Mouse (Mus musculus) heart, embryonic 14.5 days (tissue): ENCODE results near the gene Rps6ka1. TPM values are rescaled to one million over a fixed set of nuclear protein-coding genes. Genes with fewer than 3 reads are reported as not detected.
"Not testable (repeated sequence)": the region's sequence is repeated elsewhere in the genome, so short reads cannot be mapped to it uniquely, and the experiment has no call there.

ENCODE experiments used
- ATAC-seq: fragments of 200-750 bp; cut with Nextera tagmentation; 2 replicates; pipeline ENCODE4 v1.8.0; 2017; ENCODE audit warnings: low read depth, moderate TSS enrichment; ENCODE audit not compliant: insufficient number of reproducible peaks, insufficient read depth, low FRiP score
- H3K27ac ChIP-seq, 2 experiments: fragments of 200-500 bp in 1 of 2; fragments of 300-500 bp in 1 of 2; sonication (generic) in 1 of 2; replicated peaks in 1 of 2; 2 replicates each; pipeline ENCODE4 v1.5.1; 2012 to 2014; ENCODE audit warnings: low read depth in 2 of 2, low read length in 2 of 2, control low read depth in 1 of 2, mild to moderate bottlenecking in 1 of 2, mixed read lengths in 1 of 2; ENCODE audit not compliant: control insufficient read depth in 1 of 2, insufficient read depth in 1 of 2
- H3K27me3 ChIP-seq: fragments of 300-500 bp; sonication (generic); 2 replicates; pipeline ENCODE4 v1.6.1; 2014; ENCODE audit warnings: mild to moderate bottlenecking, low read length, control low read depth; ENCODE audit not compliant: control insufficient read depth, insufficient read depth
- H3K36me3 ChIP-seq: fragments of 300-500 bp; sonication (generic); 2 replicates; pipeline ENCODE4 v1.6.1; 2014; ENCODE audit warnings: mild to moderate bottlenecking, control low read depth, low read length, mixed read lengths; ENCODE audit not compliant: control insufficient read depth, insufficient read depth
- H3K4me1 ChIP-seq, 2 experiments: fragments of 200-500 bp in 1 of 2; fragments of 300-500 bp in 1 of 2; sonication (generic) in 1 of 2; 2 replicates each; pipeline ENCODE4 v1.6.1; 2012 to 2014; ENCODE audit warnings: low read length in 2 of 2, control low read depth in 1 of 2, mixed read lengths in 1 of 2; ENCODE audit not compliant: control insufficient read depth in 2 of 2, insufficient read depth in 2 of 2
- H3K4me2 ChIP-seq: fragments of 300-500 bp; sonication (generic); 2 replicates; pipeline ENCODE4 v1.6.1; 2014; ENCODE audit warnings: mild to moderate bottlenecking, low read length
- H3K4me3 ChIP-seq, 2 experiments: fragments of 200-500 bp in 1 of 2; fragments of 300-500 bp in 1 of 2; sonication (generic) in 1 of 2; 2 replicates each; pipeline ENCODE4 v1.5.1; 2012 to 2014; ENCODE audit warnings: low read length in 2 of 2, mild to moderate bottlenecking in 2 of 2, control low read depth in 1 of 2, low read depth in 1 of 2, moderate library complexity in 1 of 2; ENCODE audit not compliant: control insufficient read depth in 1 of 2, insufficient read depth in 1 of 2
- H3K9ac ChIP-seq: fragments of 300-500 bp; sonication (generic); 2 replicates; pipeline ENCODE4 v1.6.1; 2014; ENCODE audit warnings: mild to moderate bottlenecking, low read length
- H3K9me3 ChIP-seq: fragments of 300-500 bp; sonication (generic); 2 replicates; pipeline ENCODE4 v1.6.1; 2016; ENCODE audit warnings: low read length, control low read depth; ENCODE audit not compliant: control insufficient read depth
- WGBS: fragments of 180-500 bp; shearing (Covaris S2); extraction: QIAGEN DNeasy Blood & Tissue Kit; methylation state at CpG from one replicate; pipeline ENCODE4 v1.1.7; 2014; 5-methylcytosine and 5-hydroxymethylcytosine counted together
- polyA plus RNA-seq: library from polyadenylated mRNA; unstranded; fragments of >200 nt; fragmentation: Nextera tagmentation; extraction: Ambion mirVana; gene quantifications from 2 replicates; pipeline ENCODE4 v1.2.1, GENCODE M21; 2014

The Rps6ka1 gene
- polyA plus RNA-seq, 1 experiment from 2014 or later, result 15.9 TPM

DNA sequence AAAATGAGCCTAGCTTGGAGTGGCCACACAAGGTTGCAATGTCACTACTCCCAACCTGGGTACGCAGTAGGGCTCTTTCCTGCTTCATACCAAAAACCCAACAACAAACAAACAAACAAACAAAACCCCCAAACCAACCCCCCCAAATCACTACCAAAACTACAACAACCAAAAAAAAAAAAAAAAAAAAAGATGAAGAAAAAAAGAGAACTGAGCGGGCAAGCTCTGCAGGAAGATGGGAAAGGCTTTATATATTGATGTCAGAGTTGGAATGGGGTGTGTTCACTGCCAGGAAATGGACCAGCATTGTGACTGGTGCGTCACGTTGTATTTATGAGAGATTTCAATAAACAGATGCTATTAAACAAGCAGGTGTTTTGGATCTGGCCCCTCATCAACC, 33.0 kb downstream of the Rps6ka1 start:
- Histone ChIP-seq H3K4me1 (no peaks in the 10 kb centered on the region), H3K27me3 (no peaks in the 10 kb centered on the region), H3K27ac (no peak overlapping the region), H3K4me3 (no peak overlapping the region), H3K9ac (no peak overlapping the region), H3K4me2 (no peak overlapping the region), H3K36me3 (peaks cover 24% of the 10 kb centered on the region), H3K9me3 (no peaks in the 10 kb centered on the region)
- ATAC-seq, result no peak
- WGBS, result 91% methylated on average over 4 of the region's 4 CpGs

DNA sequence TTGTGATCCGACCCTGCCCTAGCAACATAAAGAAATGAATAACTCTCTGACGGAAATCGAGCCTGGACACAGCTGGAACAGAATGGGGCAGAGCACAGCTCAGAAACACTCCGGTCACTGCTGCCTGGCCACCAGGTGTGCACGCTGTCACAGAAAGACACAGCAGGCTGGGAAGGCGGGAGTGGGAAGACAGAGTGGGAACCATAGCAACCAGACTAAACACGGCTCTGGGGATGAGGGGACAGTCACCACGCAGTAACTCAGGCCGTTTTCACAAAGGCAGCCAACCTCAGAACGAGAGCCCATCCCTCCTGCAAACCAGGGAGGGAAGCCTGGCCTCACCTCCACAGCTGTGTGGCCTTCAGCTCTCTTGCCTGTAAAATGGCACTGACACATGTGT, 34.0 kb downstream of the Rps6ka1 start:
- H3K36me3 ChIP-seq, result peaks cover 17% of the 10 kb centered on the region; the same call in 1 of the 2 replicates
- no peak overlapping the region for H3K9ac ChIP-seq
- no peak for ATAC-seq
- H3K27ac ChIP-seq, result no peak overlapping the region
- 55% methylated on average over 10 of the region's 10 CpGs for WGBS
- H3K27me3 ChIP-seq, result no peaks in the 10 kb centered on the region
- no peak overlapping the region for H3K4me3 ChIP-seq
- no peaks in the 10 kb centered on the region for H3K4me1 ChIP-seq
- H3K9me3 ChIP-seq, result no peaks in the 10 kb centered on the region
- no peak overlapping the region for H3K4me2 ChIP-seq

- no peaks in the 10 kb centered on the region for H3K27me3 ChIP-seq
- H3K4me1 ChIP-seq, result no peaks in the 10 kb centered on the region
- ATAC-seq, result no peak
- H3K36me3 ChIP-seq, result peaks cover 13% of the 10 kb centered on the region; the same call in 1 of the 2 replicates
- H3K9ac ChIP-seq, result no peak overlapping the region
- H3K4me3 ChIP-seq, result no peak overlapping the region
- no peaks in the 10 kb centered on the region for H3K9me3 ChIP-seq
- no peak overlapping the region for H3K4me2 ChIP-seq
- WGBS, result 52% methylated on average over 1 of the region's 1 CpGs
- H3K27ac ChIP-seq, result no peak overlapping the region
These were observed 41.0 kb downstream of the Rps6ka1 start for GRCm38 (mm10) chr4:133846625-133847024.

DNA sequence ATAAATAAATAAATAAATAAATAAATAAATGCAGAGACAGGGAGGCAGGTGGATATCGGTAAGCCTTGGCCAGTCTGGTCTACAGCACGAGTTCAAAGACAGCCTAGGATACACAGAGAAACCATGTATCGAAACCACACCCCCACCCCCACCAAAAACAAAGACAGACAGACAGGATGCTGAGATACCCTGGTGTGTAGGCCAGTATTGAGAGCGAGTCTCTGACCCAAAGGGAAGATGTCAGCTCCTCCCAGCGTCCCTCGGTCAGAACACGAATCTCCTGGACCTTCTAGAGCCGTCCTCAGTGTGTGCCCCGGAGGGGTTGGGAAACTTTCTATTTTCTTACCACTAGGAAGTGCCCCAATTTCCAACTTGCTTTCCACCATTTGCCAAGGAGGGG, 42.5 kb downstream of the Rps6ka1 start:
- Histone ChIP-seq H3K27me3 (no peaks in the 10 kb centered on the region), H3K27ac (no peak overlapping the region), H3K9ac (no peak overlapping the region), H3K36me3 (peaks cover 2% of the 10 kb centered on the region; the same call in 1 of the 2 replicates), H3K4me2 (no peak overlapping the region), H3K4me1 (peaks cover 0 to 2% of the 10 kb centered on the region in 2 experiments; a peak in 1 of 4 replicates), H3K4me3 (no peak overlapping the region), H3K9me3 (no peaks in the 10 kb centered on the region)
- 85% methylated on average over 9 of the region's 9 CpGs for WGBS
- no peak for ATAC-seq

DNA sequence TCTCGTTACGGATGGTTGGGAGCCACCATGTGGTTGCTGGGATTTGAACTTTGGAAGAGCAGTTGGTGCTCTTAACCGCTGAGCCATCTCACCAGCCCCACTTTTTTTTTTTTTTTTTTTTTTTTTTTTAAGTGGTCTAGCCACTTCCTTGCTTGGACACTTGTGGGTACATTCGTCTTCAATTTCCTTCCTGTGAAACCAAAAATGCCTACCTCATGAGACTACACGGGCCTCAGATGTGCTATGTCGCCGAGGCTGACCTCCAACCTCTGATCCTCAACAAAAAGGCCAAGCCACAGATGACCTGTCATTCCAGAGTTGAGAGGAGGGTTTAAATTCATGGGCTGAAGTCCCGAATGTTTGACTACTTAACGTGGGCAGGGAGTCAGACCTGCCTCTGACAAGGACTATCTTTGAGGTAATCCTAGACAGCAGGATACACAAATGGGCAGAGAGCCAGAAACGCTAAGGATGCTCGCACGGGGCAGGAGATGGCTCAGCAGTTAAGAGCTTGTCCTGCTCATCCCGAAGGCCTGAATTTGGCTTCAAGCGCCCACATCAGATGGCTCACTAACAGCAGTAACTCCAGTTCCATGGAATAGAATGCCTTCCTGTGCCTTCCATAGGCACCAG, 43.3 kb downstream of the Rps6ka1 start:
- H3K27me3 ChIP-seq, result no peaks in the 10 kb centered on the region
- H3K27ac ChIP-seq, result no peak overlapping the region
- no peaks in the 10 kb centered on the region for H3K36me3 ChIP-seq
- no peak overlapping the region for H3K4me2 ChIP-seq
- no peak overlapping the region for H3K4me3 ChIP-seq
- 66% methylated on average over 14 of the region's 14 CpGs for WGBS
- H3K4me1 ChIP-seq, result peaks cover 0 to 2% of the 10 kb centered on the region in 2 experiments; a peak in 1 of 4 replicates
- no peaks in the 10 kb centered on the region for H3K9me3 ChIP-seq
- no peak for ATAC-seq
- H3K9ac ChIP-seq, result no peak overlapping the region

DNA sequence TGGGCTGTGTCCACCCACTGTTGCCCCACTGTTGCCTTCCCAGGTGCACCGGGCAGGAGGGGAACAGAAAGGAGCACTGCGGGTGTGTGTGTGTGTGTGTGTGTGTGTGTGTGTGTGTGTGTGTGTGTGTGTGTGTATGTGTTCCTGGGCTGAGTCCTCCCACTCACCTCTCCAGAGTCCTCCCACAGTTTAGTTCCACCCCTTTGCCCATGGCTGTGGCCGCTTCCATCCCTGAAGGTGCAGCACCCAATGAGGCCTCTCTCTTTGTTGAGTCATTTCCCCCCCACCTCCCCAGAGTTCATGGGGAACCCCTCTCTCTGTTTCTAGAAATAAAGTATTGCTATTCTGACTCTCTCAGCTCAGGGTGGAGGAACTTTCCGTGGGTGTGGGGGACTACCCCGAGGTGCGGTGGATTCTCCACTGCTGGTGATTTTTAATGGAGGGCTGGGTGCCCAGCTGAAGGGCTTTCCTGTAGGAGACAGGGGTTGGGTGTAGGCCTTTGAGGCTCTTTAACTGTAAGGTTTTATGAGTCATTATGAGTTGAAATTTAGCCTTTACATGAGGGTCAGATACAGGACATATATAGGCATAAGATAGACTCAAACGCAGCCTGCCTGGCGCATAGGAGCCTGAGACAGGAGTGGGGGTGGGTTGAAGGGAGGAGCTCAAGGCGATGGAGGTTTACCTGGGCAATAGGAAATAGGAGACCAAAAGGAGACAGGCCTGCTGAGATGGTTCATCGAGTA, 44.4 kb downstream of the Rps6ka1 start:
- 83% methylated on average over 10 of the region's 10 CpGs for WGBS
- ATAC-seq, result no peak

GRCm38 (mm10) chr4:133841756-133842483, 45.7 kb downstream of the Rps6ka1 start:
- not testable (repeated sequence) for H3K4me3 ChIP-seq, H3K27me3 ChIP-seq, H3K4me1 ChIP-seq, H3K36me3 ChIP-seq, H3K4me2 ChIP-seq, H3K9me3 ChIP-seq, ATAC-seq, H3K9ac ChIP-seq, H3K27ac ChIP-seq
- 93% methylated on average over 7 of the region's 7 CpGs for WGBS

More for the DNA sequence above, 44.4 kb downstream of the Rps6ka1 start:
- Histone ChIP-seq H3K27me3 (no peaks in the 10 kb centered on the region), H3K9me3 (no peaks in the 10 kb centered on the region), H3K27ac (no peak overlapping the region), H3K9ac (no peak overlapping the region), H3K4me1 (peaks cover 0 to 2% of the 10 kb centered on the region in 2 experiments; a peak in 1 of 4 replicates), H3K4me2 (no peak overlapping the region), H3K36me3 (no peaks in the 10 kb centered on the region), H3K4me3 (no peak overlapping the region)
